8 mouse cellular contexts compared by ENCODE assay signal in the genomic region with DNA sequence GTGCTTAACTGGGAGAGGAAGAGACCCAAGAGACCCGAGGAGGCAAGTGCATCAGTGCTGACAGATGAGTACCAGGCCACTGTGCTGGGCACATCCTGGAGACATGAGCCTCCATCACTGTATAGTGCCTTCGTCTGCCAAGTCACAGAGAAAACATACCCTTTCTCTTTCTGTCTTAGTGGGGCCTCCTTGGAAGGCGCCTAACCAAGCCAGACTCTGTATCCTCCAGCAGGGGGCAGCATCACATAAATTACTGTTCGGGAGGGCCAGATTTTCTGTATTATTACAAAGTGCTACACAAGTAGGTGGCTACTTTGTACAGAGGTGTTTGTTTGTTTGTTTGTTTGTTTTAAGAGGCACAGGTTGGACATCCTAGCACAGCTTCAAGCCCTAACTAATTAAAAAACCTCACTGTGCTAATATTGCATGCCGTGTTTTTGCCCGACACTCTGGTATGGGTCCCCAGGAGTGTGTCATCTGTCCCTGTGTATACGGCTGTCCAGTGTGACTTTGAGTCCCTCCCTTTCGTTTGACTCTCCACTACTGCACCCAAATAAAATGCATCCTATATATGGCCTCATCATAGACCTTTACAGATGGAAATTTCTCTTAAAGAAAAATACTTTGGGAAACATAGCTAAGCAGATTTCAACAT. TPM values are rescaled to one million over a fixed set of nuclear protein-coding genes. Genes with fewer than 3 reads are reported as not detected.
DNase-seq lines count a peak whose midpoint lies in the region; ATAC-seq and TF ChIP-seq lines count a peak whose summit lies in the region.

No protein-coding gene starts in this region.

- no peak overlapping the region for H3K4me3 ChIP-seq in heart, embryonic 12.5 days
- no peak overlapping the region for H3K4me3 ChIP-seq in cortical plate, adult 2 months (ENCODE audit: insufficient read depth, low read length)
- H3K4me3 ChIP-seq in limb, embryonic 14.5 days (replicated peaks; ENCODE audit: low read length), result no peak overlapping the region
- H3K4me3 ChIP-seq in neural tube, embryonic 11.5 days (ENCODE audit: low read depth, low read length), result no peak overlapping the region
- no peak overlapping the region for H3K4me3 ChIP-seq in stomach, embryonic 15.5 days (replicated peaks)

- peaks cover 17% of the 10 kb centered on the region for H3K27me3 ChIP-seq in heart, embryonic 12.5 days (replicated peaks)
- H3K27me3 ChIP-seq in limb, embryonic 14.5 days (ENCODE audit: control insufficient read depth, insufficient read depth, low read length), result no peaks in the 10 kb centered on the region
- no peaks in the 10 kb centered on the region for H3K27me3 ChIP-seq in neural tube, embryonic 11.5 days (ENCODE audit: control insufficient read depth, insufficient read depth, low read length)
- H3K27me3 ChIP-seq in stomach, embryonic 15.5 days (replicated peaks), result no peaks in the 10 kb centered on the region

- H3K27ac ChIP-seq in heart, embryonic 12.5 days (ENCODE audit: poor library complexity, severe bottlenecking), result no peak overlapping the region
- H3K27ac ChIP-seq in cortical plate, adult 2 months (ENCODE audit: insufficient read depth, low read length), result no peak overlapping the region
- H3K27ac ChIP-seq in limb, embryonic 14.5 days (replicated peaks; ENCODE audit: low read depth, low read length), result no peak overlapping the region
- no peak overlapping the region for H3K27ac ChIP-seq in neural tube, embryonic 11.5 days (ENCODE audit: low read depth, low read length)
- no peak overlapping the region for H3K27ac ChIP-seq in stomach, embryonic 15.5 days

- DNase-seq in heart, adult 8-10 months (ENCODE audit: low spot score), result peak; percentile 71
- DNase-seq in gastrocnemius, postnatal 10 days, result peak; percentile 74
- peak; percentile 76 for DNase-seq in kidney, adult 9 months
- DNase-seq in limb, embryonic 14.5 days (ENCODE audit: low spot score), result peak; percentile 79
- peak; percentile 80 for DNase-seq in neural tube, embryonic 11.5 days (ENCODE audit: low spot score)

- 35% methylated on average over 8 of the region's 8 CpGs for WGBS in heart, embryonic 12.5 days
- WGBS in limb, embryonic 14.5 days, result 34% methylated on average over 8 of the region's 8 CpGs
- 40% methylated on average over 8 of the region's 8 CpGs for WGBS in neural tube, embryonic 11.5 days
- WGBS in stomach, embryonic 15.5 days, result 33% methylated on average over 8 of the region's 8 CpGs

- no peak overlapping the region for H3K4me2 ChIP-seq in heart, embryonic 12.5 days
- no peak overlapping the region for H3K4me2 ChIP-seq in limb, embryonic 14.5 days (replicated peaks; ENCODE audit: low read depth, low read length, severe bottlenecking)
- no peak overlapping the region for H3K4me2 ChIP-seq in neural tube, embryonic 11.5 days (ENCODE audit: low read depth)
- no peak overlapping the region for H3K4me2 ChIP-seq in stomach, embryonic 15.5 days

- ATAC-seq in heart, embryonic 12.5 days (ENCODE audit: insufficient number of reproducible peaks, low FRiP score), result no peak
- ATAC-seq in limb, embryonic 14.5 days (ENCODE audit: low FRiP score, low read depth), result peak; percentile 78
- ATAC-seq in neural tube, embryonic 11.5 days (ENCODE audit: insufficient read depth, low FRiP score, low TSS enrichment), result peak; percentile 65
- peak; percentile 47 for ATAC-seq in stomach, embryonic 15.5 days (ENCODE audit: insufficient read depth, low FRiP score, low read depth)

- no peaks in the 10 kb centered on the region for H3K36me3 ChIP-seq in heart, embryonic 12.5 days
- H3K36me3 ChIP-seq in limb, embryonic 14.5 days (ENCODE audit: control insufficient read depth, insufficient read depth, low read length), result no peaks in the 10 kb centered on the region
- no peaks in the 10 kb centered on the region for H3K36me3 ChIP-seq in neural tube, embryonic 11.5 days (ENCODE audit: control insufficient read depth, insufficient read depth, low read length)
- no peaks in the 10 kb centered on the region for H3K36me3 ChIP-seq in stomach, embryonic 15.5 days

- no peaks in the 10 kb centered on the region for H3K4me1 ChIP-seq in heart, embryonic 12.5 days (replicated peaks)
- H3K4me1 ChIP-seq in cortical plate, adult 2 months (ENCODE audit: control insufficient read depth, insufficient read depth, low read length), result no peaks in the 10 kb centered on the region
- H3K4me1 ChIP-seq in limb, embryonic 14.5 days (ENCODE audit: control insufficient read depth, insufficient read depth, low read length), result no peaks in the 10 kb centered on the region
- no peaks in the 10 kb centered on the region for H3K4me1 ChIP-seq in neural tube, embryonic 11.5 days (ENCODE audit: control insufficient read depth, insufficient read depth, low read length)
- no peaks in the 10 kb centered on the region for H3K4me1 ChIP-seq in stomach, embryonic 15.5 days

- H3K9ac ChIP-seq in heart, embryonic 12.5 days, result no peak overlapping the region
- no peak overlapping the region for H3K9ac ChIP-seq in limb, embryonic 14.5 days (ENCODE audit: low read depth, low read length, severe bottlenecking)
- H3K9ac ChIP-seq in neural tube, embryonic 11.5 days (ENCODE audit: low read length), result no peak overlapping the region
- H3K9ac ChIP-seq in stomach, embryonic 15.5 days, result no peak overlapping the region

- H3K9me3 ChIP-seq in heart, embryonic 12.5 days (replicated peaks), result no peaks in the 10 kb centered on the region
- no peaks in the 10 kb centered on the region for H3K9me3 ChIP-seq in limb, embryonic 14.5 days (ENCODE audit: control insufficient read depth, low read length)
- H3K9me3 ChIP-seq in neural tube, embryonic 11.5 days (ENCODE audit: control insufficient read depth, low read length), result no peaks in the 10 kb centered on the region
- H3K9me3 ChIP-seq in stomach, embryonic 15.5 days, result no peaks in the 10 kb centered on the region

- TF ChIP-seq CTCF in cortical plate, adult 2 months (IDR thresholded peaks at IDR 0.05; ENCODE audit: extremely low read depth, insufficient read depth, low read length), result peak; percentile 78

- no peak for TF ChIP-seq POLR2A in cortical plate, adult 2 months (IDR thresholded peaks at IDR 0.05; ENCODE audit: extremely low read depth, insufficient read depth, low read length)
- no peak for TF ChIP-seq POLR2A in limb, embryonic 14.5 days (IDR thresholded peaks at IDR 0.05; ENCODE audit: borderline replicate concordance, extremely low read depth, insufficient read depth, insufficient read length)

RNA-seq across cellular contexts. Expression of gene Lgals8, which starts 9.1 kb away (rescaled TPM):
- total RNA-seq in heart, adult 8-10 months (2022), result 10 to 100 TPM; 34.5 to 41.1 (median 39.5) TPM
- 12.8 and 12.9 TPM in 2 replicates for polyA plus RNA-seq in heart, embryonic 12.5 days (2016; fragmentation: Nextera tagmentation; extraction: Ambion mirVana)
- 35.1 and 36.9 TPM in 2 replicates for polyA plus RNA-seq in cortical plate, adult 2 months (2012; rRNA removed)
- 10 to 100 TPM; 27.4 to 32.7 TPM for total RNA-seq in gastrocnemius, postnatal 10 days (2021)
- polyA plus RNA-seq in limb, embryonic 14.5 days (2012; rRNA removed), result 27.5 and 29.1 TPM in 2 replicates
- polyA plus RNA-seq in limb, embryonic 14.5 days (2014; fragmentation: Nextera tagmentation; extraction: Ambion mirVana), result 19.9 and 21.6 TPM in 2 replicates
- 14.3 and 15.6 TPM in 2 replicates for polyA plus RNA-seq in neural tube, embryonic 11.5 days (2014; fragmentation: Nextera tagmentation; extraction: Ambion mirVana)
- 26.8 and 28.5 TPM in 2 replicates for polyA plus RNA-seq in stomach, embryonic 15.5 days (2015; fragmentation: Nextera tagmentation; extraction: Ambion mirVana)

RNA-seq across cellular contexts. Expression of gene Edaradd, which starts 46.4 kb away (rescaled TPM):
- total RNA-seq in heart, adult 8-10 months (2022), result under 1 TPM in 1 of 4 experiments, not detected in 3; 0.16 TPM
- polyA plus RNA-seq in heart, embryonic 12.5 days (2016; fragmentation: Nextera tagmentation; extraction: Ambion mirVana), result 0.57 and 0.66 TPM in 2 replicates
- 0.09 and 0.10 TPM in 2 replicates for polyA plus RNA-seq in cortical plate, adult 2 months (2012; rRNA removed)
- total RNA-seq in gastrocnemius, postnatal 10 days (2021), result under 1 TPM; 0.05 to 0.09 TPM
- 1.5 and 1.7 TPM in 2 replicates for polyA plus RNA-seq in limb, embryonic 14.5 days (2012; rRNA removed)
- 3.8 and 4.5 TPM in 2 replicates for polyA plus RNA-seq in limb, embryonic 14.5 days (2014; fragmentation: Nextera tagmentation; extraction: Ambion mirVana)
- polyA plus RNA-seq in neural tube, embryonic 11.5 days (2014; fragmentation: Nextera tagmentation; extraction: Ambion mirVana), result 1.0 TPM in 2 replicates
- polyA plus RNA-seq in stomach, embryonic 15.5 days (2015; fragmentation: Nextera tagmentation; extraction: Ambion mirVana), result 5.7 and 6.1 TPM in 2 replicates
